8 mouse cellular contexts compared by ENCODE assay signal in the genomic region with DNA sequence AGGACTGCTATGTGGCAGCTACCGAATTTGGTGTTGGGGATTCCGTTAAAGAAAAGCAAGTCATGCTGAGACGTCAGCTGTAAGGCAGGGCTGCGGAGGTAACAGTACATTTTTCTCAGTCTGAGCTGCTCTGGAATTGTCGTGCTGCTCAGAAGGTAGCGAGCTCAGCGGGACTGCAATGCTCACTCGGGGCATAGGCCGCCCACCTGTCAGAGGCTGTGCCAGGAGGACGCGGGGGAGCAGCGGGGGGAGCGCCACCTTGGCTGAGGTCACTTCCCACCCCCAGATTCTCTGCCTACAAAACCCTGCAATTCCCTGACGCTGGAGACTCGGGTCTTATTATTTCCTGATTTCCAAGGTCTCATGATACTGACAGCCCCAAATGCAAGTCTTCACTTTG. TPM values are rescaled to one million over a fixed set of nuclear protein-coding genes. Genes with fewer than 3 reads are reported as not detected.
DNase-seq lines count a peak whose midpoint lies in the region; ATAC-seq and TF ChIP-seq lines count a peak whose summit lies in the region.

No protein-coding gene starts in this region.

- TF ChIP-seq CTCF in layer of hippocampus, adult 2 months (conservative IDR thresholded peaks at IDR 0.05) = no peak
- no peak for TF ChIP-seq CTCF in hindbrain, postnatal 0 days (IDR thresholded peaks at IDR 0.05; ENCODE audit: low read depth)

- 0 out of 2 replicates have a peak, but pooled peaks cover 5% of the 10 kb centered on the region for H3K27me3 ChIP-seq in forebrain, embryonic 12.5 days
- no peaks in the 10 kb centered on the region for H3K27me3 ChIP-seq in hindbrain, postnatal 0 days (ENCODE audit: insufficient read depth, low read length)
- no peaks in the 10 kb centered on the region for H3K27me3 ChIP-seq in liver, embryonic 12.5 days (replicated peaks)
- H3K27me3 ChIP-seq in neural tube, embryonic 14.5 days (ENCODE audit: control insufficient read depth, insufficient read depth, low read length) = no peaks in the 10 kb centered on the region

- DNase-seq in layer of hippocampus, adult 2 months (ENCODE audit: low spot score in 2 of 2) = peak; percentile 58 to 63
- DNase-seq in layer of hippocampus, adult 11-12 months (ENCODE audit: low spot score) = no peak
- peak; percentile 36 for DNase-seq in c-Kit-positive CD71-positive TER-119-positive erythroid progenitor cells, embryonic 14.5 days (ENCODE audit: low spot score)
- peak; percentile 52 for DNase-seq in hindbrain, postnatal 0 days (ENCODE audit: low spot score)
- DNase-seq in thymus, postnatal 0 days (ENCODE audit: low spot score) = peak; percentile 63

- H3K27ac ChIP-seq in layer of hippocampus, adult 2 months = peak overlapping the region; percentile 98
- peak overlapping the region; percentile 91 for H3K27ac ChIP-seq in forebrain, embryonic 12.5 days
- peak overlapping the region; percentile 95 for H3K27ac ChIP-seq in hindbrain, postnatal 0 days
- peak overlapping the region; percentile 90 for H3K27ac ChIP-seq in liver, embryonic 12.5 days
- H3K27ac ChIP-seq in neural tube, embryonic 14.5 days (ENCODE audit: low read depth, low read length) = peak overlapping the region; percentile 92

- WGBS in forebrain, embryonic 12.5 days = 3% methylated on average over 15 of the region's 15 CpGs
- 3% methylated on average over 15 of the region's 15 CpGs for WGBS in hindbrain, postnatal 0 days
- WGBS in liver, embryonic 12.5 days (ENCODE audit: insufficient replicate concordance) = 12% methylated on average over 15 of the region's 15 CpGs
- 4% methylated on average over 15 of the region's 15 CpGs for WGBS in neural tube, embryonic 14.5 days

- H3K4me1 ChIP-seq in forebrain, embryonic 12.5 days = peaks cover 11% of the 10 kb centered on the region
- H3K4me1 ChIP-seq in hindbrain, postnatal 0 days (ENCODE audit: insufficient read depth, low read length) = no peaks in the 10 kb centered on the region
- H3K4me1 ChIP-seq in liver, embryonic 12.5 days = peaks cover 17% of the 10 kb centered on the region
- peaks cover 4% of the 10 kb centered on the region; the same call in 1 of the 2 replicates for H3K4me1 ChIP-seq in neural tube, embryonic 14.5 days (ENCODE audit: control insufficient read depth, insufficient read depth, low read length)

- no peaks in the 10 kb centered on the region for H3K36me3 ChIP-seq in forebrain, embryonic 12.5 days (replicated peaks)
- H3K36me3 ChIP-seq in hindbrain, postnatal 0 days (ENCODE audit: insufficient read depth, low read length) = 0 out of 2 replicates have a peak, but pooled peaks cover 13% of the 10 kb centered on the region
- peaks cover 20% of the 10 kb centered on the region for H3K36me3 ChIP-seq in liver, embryonic 12.5 days
- H3K36me3 ChIP-seq in neural tube, embryonic 14.5 days (ENCODE audit: control insufficient read depth, insufficient read depth, low read length) = no peaks in the 10 kb centered on the region

- H3K4me2 ChIP-seq in forebrain, embryonic 12.5 days = peak overlapping the region; percentile 99
- peak overlapping the region; percentile 96 for H3K4me2 ChIP-seq in hindbrain, postnatal 0 days (ENCODE audit: low read depth, low read length)
- peak overlapping the region; percentile 98 for H3K4me2 ChIP-seq in liver, embryonic 12.5 days
- H3K4me2 ChIP-seq in neural tube, embryonic 14.5 days (ENCODE audit: low read depth, low read length) = peak overlapping the region; percentile 95

- H3K9me3 ChIP-seq in forebrain, embryonic 12.5 days = no peaks in the 10 kb centered on the region
- H3K9me3 ChIP-seq in hindbrain, postnatal 0 days (ENCODE audit: low read length) = no peaks in the 10 kb centered on the region
- no peaks in the 10 kb centered on the region for H3K9me3 ChIP-seq in liver, embryonic 12.5 days (replicated peaks)
- H3K9me3 ChIP-seq in neural tube, embryonic 14.5 days (ENCODE audit: control insufficient read depth, low read length) = no peaks in the 10 kb centered on the region

- H3K4me3 ChIP-seq in layer of hippocampus, adult 2 months = peak overlapping the region; percentile 96
- H3K4me3 ChIP-seq in forebrain, embryonic 12.5 days (replicated peaks) = peak overlapping the region; percentile 61
- peak overlapping the region; percentile 81 for H3K4me3 ChIP-seq in hindbrain, postnatal 0 days (ENCODE audit: low read length)
- H3K4me3 ChIP-seq in liver, embryonic 12.5 days = peak overlapping the region; percentile 69
- peak overlapping the region; percentile 60 for H3K4me3 ChIP-seq in neural tube, embryonic 14.5 days (ENCODE audit: low read depth, low read length)

- peak overlapping the region; percentile 63 for H3K9ac ChIP-seq in forebrain, embryonic 12.5 days
- H3K9ac ChIP-seq in hindbrain, postnatal 0 days (replicated peaks; ENCODE audit: low read length) = peak overlapping the region; percentile 68
- H3K9ac ChIP-seq in liver, embryonic 12.5 days = peak overlapping the region; percentile 80
- H3K9ac ChIP-seq in neural tube, embryonic 14.5 days (replicated peaks; ENCODE audit: low read depth, low read length) = peak overlapping the region; percentile 61

- peak; percentile 13; the same call in 1 of the 2 replicates for ATAC-seq in forebrain, embryonic 12.5 days (ENCODE audit: low FRiP score)
- ATAC-seq in hindbrain, postnatal 0 days = peak; percentile 31
- ATAC-seq in liver, embryonic 12.5 days = peak; percentile 22; the same call in 1 of the 2 replicates
- peak; percentile 35; the same call in 1 of the 2 replicates for ATAC-seq in neural tube, embryonic 14.5 days (ENCODE audit: low read depth)

RNA-seq across cellular contexts. Expression of a gene that starts 16.5 kb away (rescaled TPM):
- total RNA-seq in layer of hippocampus, adult 2 months (2021) = 100 to 1,000 TPM; 336 to 351 TPM
- 11.5 and 17.3 TPM in 2 replicates for polyA plus RNA-seq in forebrain, embryonic 12.5 days (2016; fragmentation: Nextera tagmentation; extraction: Ambion mirVana)
- 69.7 and 72.7 TPM in 2 replicates for total RNA-seq in hindbrain, postnatal 0 days (2014; rRNA removed)
- 66.6 and 76.3 TPM in 2 replicates for polyA plus RNA-seq in hindbrain, postnatal 0 days (2015; fragmentation: Nextera tagmentation; extraction: Ambion mirVana)
- 0.20 and 0.56 TPM in 2 replicates for polyA plus RNA-seq in liver, embryonic 12.5 days (2016; fragmentation: Nextera tagmentation; extraction: Ambion mirVana)
- 65.9 and 66.9 TPM in 2 replicates for polyA plus RNA-seq in neural tube, embryonic 14.5 days (2014; fragmentation: Nextera tagmentation; extraction: Ambion mirVana)
- polyA plus RNA-seq in thymus, postnatal 0 days (2015; fragmentation: Nextera tagmentation; extraction: Ambion mirVana) = 0.19 and 0.49 TPM in 2 replicates

RNA-seq across cellular contexts. Expression of a gene that starts 16.8 kb away (rescaled TPM):
- 10 to 100 TPM; 60.2 to 64.6 TPM for total RNA-seq in layer of hippocampus, adult 2 months (2021)
- 21.3 and 22.3 TPM in 2 replicates for polyA plus RNA-seq in forebrain, embryonic 12.5 days (2016; fragmentation: Nextera tagmentation; extraction: Ambion mirVana)
- 4.0 and 9.6 TPM in 2 replicates for total RNA-seq in hindbrain, postnatal 0 days (2014; rRNA removed)
- polyA plus RNA-seq in hindbrain, postnatal 0 days (2015; fragmentation: Nextera tagmentation; extraction: Ambion mirVana) = 28.4 and 31.8 TPM in 2 replicates
- polyA plus RNA-seq in liver, embryonic 12.5 days (2016; fragmentation: Nextera tagmentation; extraction: Ambion mirVana) = 19.0 and 21.1 TPM in 2 replicates
- polyA plus RNA-seq in neural tube, embryonic 14.5 days (2014; fragmentation: Nextera tagmentation; extraction: Ambion mirVana) = 9.8 and 13.5 TPM in 2 replicates
- polyA plus RNA-seq in thymus, postnatal 0 days (2015; fragmentation: Nextera tagmentation; extraction: Ambion mirVana) = 48.9 and 50.5 TPM in 2 replicates

RNA-seq across cellular contexts. Expression of a gene that starts 35.1 kb away (rescaled TPM):
- 10 to 100 TPM; 33.3 to 35.8 TPM for total RNA-seq in layer of hippocampus, adult 2 months (2021)
- 22.2 and 26.6 TPM in 2 replicates for polyA plus RNA-seq in forebrain, embryonic 12.5 days (2016; fragmentation: Nextera tagmentation; extraction: Ambion mirVana)
- 34.6 and 35.0 TPM in 2 replicates for total RNA-seq in hindbrain, postnatal 0 days (2014; rRNA removed)
- polyA plus RNA-seq in hindbrain, postnatal 0 days (2015; fragmentation: Nextera tagmentation; extraction: Ambion mirVana) = 3.4 and 4.4 TPM in 2 replicates
- 8.6 and 9.1 TPM in 2 replicates for polyA plus RNA-seq in liver, embryonic 12.5 days (2016; fragmentation: Nextera tagmentation; extraction: Ambion mirVana)
- 12.0 and 13.1 TPM in 2 replicates for polyA plus RNA-seq in neural tube, embryonic 14.5 days (2014; fragmentation: Nextera tagmentation; extraction: Ambion mirVana)
- polyA plus RNA-seq in thymus, postnatal 0 days (2015; fragmentation: Nextera tagmentation; extraction: Ambion mirVana) = 12.9 and 13.8 TPM in 2 replicates

RNA-seq across cellular contexts. Expression of a gene that starts 35.7 kb away (rescaled TPM):
- 10 to 100 TPM; 24.3 to 25.7 TPM for total RNA-seq in layer of hippocampus, adult 2 months (2021)
- polyA plus RNA-seq in forebrain, embryonic 12.5 days (2016; fragmentation: Nextera tagmentation; extraction: Ambion mirVana) = 33.9 and 38.2 TPM in 2 replicates
- total RNA-seq in hindbrain, postnatal 0 days (2014; rRNA removed) = 25.8 and 26.2 TPM in 2 replicates
- 21.8 and 22.4 TPM in 2 replicates for polyA plus RNA-seq in hindbrain, postnatal 0 days (2015; fragmentation: Nextera tagmentation; extraction: Ambion mirVana)
- polyA plus RNA-seq in liver, embryonic 12.5 days (2016; fragmentation: Nextera tagmentation; extraction: Ambion mirVana) = 11.2 and 11.3 TPM in 2 replicates
- polyA plus RNA-seq in neural tube, embryonic 14.5 days (2014; fragmentation: Nextera tagmentation; extraction: Ambion mirVana) = 29.7 and 30.7 TPM in 2 replicates
- 22.0 and 26.2 TPM in 2 replicates for polyA plus RNA-seq in thymus, postnatal 0 days (2015; fragmentation: Nextera tagmentation; extraction: Ambion mirVana)

RNA-seq across cellular contexts. Expression of a gene that starts 40.5 kb away (rescaled TPM):
- 1 to 10 TPM; 7.0 to 8.8 TPM for total RNA-seq in layer of hippocampus, adult 2 months (2021)
- polyA plus RNA-seq in forebrain, embryonic 12.5 days (2016; fragmentation: Nextera tagmentation; extraction: Ambion mirVana) = 7.3 and 7.6 TPM in 2 replicates
- 11.0 and 12.1 TPM in 2 replicates for total RNA-seq in hindbrain, postnatal 0 days (2014; rRNA removed)
- polyA plus RNA-seq in hindbrain, postnatal 0 days (2015; fragmentation: Nextera tagmentation; extraction: Ambion mirVana) = 10.3 and 11.3 TPM in 2 replicates
- polyA plus RNA-seq in liver, embryonic 12.5 days (2016; fragmentation: Nextera tagmentation; extraction: Ambion mirVana) = 28.0 and 29.8 TPM in 2 replicates
- polyA plus RNA-seq in neural tube, embryonic 14.5 days (2014; fragmentation: Nextera tagmentation; extraction: Ambion mirVana) = 7.0 and 9.6 TPM in 2 replicates
- polyA plus RNA-seq in thymus, postnatal 0 days (2015; fragmentation: Nextera tagmentation; extraction: Ambion mirVana) = 8.7 and 10.4 TPM in 2 replicates
